Mouse (Mus musculus): Measurements from ENCODE around the gene Cox4i1. TPM values are rescaled to one million over a fixed set of nuclear protein-coding genes. Genes with fewer than 3 reads are reported as not detected.

The Cox4i1 gene
- total RNA-seq (2021) = 1,000 to 10,000 TPM; 1,023 to 1,088 TPM

GRCm38 (mm10) chr8:120667561-120668373, at the start of gene Cox4i1, which contains the start of gene Gm27021:
Cox4i1 (plus strand) TSS chr8:120668222.
Gm27021 (minus strand) TSS chr8:120668079.
- peak; percentile 84 to 90 for DNase-seq

- DNase-seq = peak; percentile 51 to 61
These were observed 48.5 kb upstream of the Cox4i1 start for GRCm38 (mm10) chr8:120619235-120620180.

DNA sequence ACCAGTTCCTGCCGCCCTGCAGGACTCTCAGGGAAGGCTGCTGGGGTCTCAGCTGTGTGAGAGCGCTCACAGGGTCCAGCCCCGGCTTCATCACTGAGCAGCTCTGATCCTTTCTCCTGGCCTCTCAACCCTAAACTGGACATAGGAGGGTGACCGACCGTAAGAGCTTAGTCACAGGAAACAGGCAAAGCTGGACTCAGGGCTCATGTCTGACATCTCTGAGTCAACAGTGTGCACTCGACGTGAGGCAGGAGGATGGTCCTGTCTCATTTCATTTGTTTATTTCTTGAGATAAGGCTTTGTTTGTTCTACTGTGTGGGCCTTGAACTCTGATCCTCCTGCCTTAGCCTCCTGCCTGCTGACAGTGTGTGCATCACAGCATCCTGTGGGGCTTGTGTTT, 47.6 kb upstream of the Cox4i1 start:
- DNase-seq = no peak

DNA sequence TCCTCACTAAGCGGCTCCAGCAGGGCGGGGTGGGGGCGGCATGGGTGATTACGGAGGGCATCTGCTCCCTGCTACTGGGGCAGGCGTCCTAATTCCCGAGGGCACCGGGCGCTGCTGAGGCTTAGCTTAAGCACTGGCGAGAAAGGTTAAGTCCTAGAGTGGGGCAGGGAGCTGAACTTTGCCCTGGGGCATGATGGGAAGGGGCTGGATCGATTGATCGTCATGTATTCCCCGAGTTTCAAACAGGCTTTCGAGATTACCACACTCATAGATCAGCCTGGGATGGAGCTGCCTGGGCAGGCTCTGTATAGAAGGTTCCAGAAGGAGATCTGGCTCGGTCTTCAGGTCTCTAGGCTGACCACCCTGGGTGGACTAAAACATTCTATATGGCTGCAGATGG, 45.9 kb upstream of the Cox4i1 start:
- no peak for DNase-seq

DNA sequence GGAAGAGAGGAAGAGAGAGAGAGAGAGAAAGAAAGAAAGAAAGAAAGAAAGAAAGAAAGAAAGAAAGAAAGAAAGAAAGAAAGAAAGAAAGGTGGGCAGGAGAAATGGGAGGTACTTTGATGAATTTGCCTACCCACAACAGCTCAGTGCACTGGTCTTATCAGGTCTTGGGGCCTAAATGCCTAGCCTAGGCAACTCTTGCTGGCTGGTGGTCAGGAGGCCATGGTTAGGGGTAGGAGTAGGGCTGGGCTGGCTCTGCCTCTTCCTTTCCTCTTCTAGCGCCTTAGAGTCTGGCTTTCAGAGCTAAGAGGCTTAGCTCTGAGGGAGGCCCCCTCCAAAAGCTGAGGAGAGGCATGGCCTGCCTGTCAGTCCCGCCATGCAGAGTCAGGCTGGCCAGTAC, 44.4 kb upstream of the Cox4i1 start:
- no peak for DNase-seq

- DNase-seq = no peak
These were observed 41.6 kb upstream of the Cox4i1 start for GRCm38 (mm10) chr8:120626461-120626860.

- peak in 1 of 2 experiments; percentile 61 for DNase-seq
These were observed 40.7 kb upstream of the Cox4i1 start for GRCm38 (mm10) chr8:120627298-120627697.

GRCm38 (mm10) chr8:120630031-120630430, 38.0 kb upstream of the Cox4i1 start:
- no peak for DNase-seq

DNA sequence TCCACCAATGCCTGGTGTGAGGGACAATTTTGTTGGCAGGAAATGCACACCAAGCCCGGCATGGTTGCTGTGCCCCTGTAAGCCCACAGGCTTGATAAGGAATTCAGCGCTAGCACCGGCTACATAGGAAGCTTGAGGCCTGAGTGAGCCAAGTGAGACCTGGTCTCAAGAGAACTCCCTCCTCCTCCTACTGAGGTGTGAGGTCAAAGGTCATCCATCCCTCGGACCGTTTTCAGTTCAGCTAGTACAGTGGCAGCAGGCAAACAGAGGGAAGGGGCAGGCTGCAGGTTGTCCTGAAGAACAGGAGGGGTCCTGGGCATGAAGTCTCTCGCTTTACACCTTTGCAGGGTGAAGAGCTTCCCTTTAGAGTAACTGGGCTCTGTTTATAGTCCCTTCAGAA, 37.2 kb upstream of the Cox4i1 start:
- DNase-seq = no peak

DNA sequence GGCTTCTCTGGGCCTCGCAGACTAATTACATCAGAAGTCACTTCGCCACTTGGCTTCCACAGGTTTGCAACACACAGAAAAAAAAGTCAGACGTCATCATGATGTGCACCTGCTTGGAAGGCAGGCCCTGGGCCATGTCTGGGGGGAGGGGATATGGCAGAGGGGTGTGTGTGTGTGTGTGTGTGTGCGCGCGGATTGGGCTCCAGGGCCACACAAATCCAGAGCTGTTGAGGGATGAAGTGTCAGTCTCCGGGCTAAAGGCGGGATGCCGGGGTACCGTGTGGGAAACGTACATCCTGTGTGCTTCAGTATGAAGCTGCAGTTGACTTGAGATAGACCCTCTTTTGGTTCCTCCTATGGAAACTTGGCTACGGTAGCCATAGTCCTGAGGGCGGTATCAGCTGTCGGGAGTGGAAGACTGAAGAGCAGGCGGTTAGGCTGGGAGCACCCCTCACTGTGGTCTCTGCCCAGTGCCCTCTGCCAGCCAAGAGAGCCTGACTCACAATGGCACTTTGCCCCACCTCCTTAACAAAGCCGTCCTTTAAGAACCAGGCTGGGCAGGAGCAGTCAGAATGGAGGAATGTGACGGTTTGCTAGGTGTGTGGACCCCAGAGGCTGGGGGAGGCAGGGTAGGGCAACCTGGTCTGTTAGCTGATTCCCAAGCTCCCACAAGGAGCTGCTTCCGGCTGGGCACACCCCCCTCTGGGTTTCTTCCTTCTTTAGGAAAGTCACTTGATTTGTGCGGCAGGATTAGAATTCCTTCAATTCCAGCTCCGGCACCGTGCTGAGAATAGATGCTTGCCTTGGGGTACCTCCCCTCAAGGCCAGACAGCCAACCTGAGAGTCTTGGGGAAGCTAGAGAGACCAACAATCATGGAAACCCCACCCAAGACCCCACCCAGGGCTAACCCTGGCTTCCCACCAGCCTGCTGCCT, 36.3 kb upstream of the Cox4i1 start:
- DNase-seq = no peak

DNA sequence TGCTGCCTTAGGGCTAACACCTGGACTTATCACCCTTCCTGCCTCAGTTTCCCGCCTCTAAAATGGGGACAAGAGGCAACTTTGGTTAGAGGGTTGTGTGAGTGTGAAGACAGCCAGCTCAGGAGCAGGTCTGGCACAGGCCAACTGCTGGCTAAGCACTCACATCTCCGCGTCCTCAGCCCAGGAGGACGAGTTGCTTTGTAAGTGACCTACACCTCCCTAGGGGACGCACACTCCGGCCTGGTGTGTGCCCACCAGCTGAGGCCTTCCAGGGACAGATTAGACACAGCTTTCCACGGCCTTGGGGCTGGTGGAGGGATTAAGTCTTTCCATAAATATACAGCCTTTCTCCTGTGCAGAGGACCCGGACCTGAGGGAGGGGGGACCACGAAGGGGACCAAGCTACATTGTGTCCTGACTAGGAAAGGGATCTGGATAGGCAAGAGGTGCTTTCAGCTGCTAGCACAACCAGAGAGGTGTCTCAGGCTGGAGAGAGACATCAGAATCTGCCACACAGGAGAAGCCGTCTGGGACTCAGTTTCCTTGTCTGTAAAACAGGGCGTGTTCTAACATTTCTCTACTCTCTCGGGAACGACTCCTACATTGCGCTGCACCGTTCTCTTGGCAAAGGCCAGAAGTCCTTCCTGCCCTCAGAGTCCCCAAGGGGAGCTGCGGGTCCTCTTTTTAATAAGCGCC, 34.9 kb upstream of the Cox4i1 start:
- no peak for DNase-seq

- DNase-seq = no peak
These were observed 34.3 kb upstream of the Cox4i1 start for GRCm38 (mm10) chr8:120633665-120634271.

DNA sequence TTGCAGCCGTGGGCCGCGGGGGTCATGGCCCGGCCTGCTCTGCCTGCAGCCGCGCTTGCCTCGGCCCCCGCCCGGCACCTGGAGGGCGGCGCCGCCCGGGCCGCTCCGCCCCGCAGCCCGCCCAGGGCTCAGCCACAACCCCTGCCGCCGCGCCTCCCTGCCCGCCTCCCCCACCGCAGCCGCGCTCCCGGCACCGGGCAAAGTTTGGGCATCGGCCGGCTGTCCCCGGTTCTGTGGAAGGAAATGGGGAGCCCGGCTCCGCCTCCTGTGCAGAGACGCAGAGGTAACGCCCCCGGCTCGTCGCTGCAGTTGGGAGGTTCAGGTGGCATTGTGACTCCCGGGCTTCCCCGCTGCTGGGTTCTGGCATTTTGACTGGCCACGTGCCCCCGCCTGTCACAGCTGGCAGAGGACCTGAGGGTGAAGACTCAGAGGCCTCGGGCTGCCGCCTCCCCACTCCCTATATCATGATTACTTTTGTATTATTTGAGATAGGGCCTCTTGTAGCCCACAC, 33.6 kb upstream of the Cox4i1 start:
- DNase-seq = peak; percentile 48

GRCm38 (mm10) chr8:120641245-120641644, 26.8 kb upstream of the Cox4i1 start:
- no peak for DNase-seq

DNA sequence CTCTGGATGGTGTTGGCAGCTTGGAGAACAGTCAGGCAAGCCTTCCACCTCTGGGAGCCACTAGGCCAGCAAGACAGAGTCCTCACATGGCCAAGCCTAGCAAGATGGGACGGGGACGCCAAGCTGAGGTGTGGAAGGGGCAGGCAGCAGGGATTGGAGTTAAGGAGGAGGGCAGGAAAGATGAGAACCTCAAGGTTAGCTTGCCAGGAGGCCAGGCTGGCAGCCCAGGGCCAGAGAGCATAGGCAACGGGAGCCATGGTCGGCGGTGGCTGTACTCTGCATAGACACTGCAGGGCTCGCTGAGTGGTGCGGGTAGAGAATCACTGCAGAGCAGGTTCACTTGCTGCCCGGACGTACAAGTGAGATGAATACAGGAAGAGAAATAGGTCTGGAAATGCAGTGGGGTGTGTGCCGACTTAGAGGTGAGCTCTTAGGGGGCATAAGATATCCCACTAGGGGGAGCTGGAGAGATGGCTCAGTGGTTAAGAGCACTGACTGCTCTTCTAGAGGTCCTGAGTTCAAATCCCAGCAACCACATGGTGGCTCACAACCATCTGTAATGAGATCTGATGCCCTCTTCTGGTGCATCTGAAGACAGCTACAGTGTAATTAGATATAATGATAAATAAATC, 25.9 kb upstream of the Cox4i1 start:
- DNase-seq = no peak

- peak; percentile 79 to 85 for DNase-seq
These were observed 23.4 kb upstream of the Cox4i1 start for GRCm38 (mm10) chr8:120644663-120645062.

DNA sequence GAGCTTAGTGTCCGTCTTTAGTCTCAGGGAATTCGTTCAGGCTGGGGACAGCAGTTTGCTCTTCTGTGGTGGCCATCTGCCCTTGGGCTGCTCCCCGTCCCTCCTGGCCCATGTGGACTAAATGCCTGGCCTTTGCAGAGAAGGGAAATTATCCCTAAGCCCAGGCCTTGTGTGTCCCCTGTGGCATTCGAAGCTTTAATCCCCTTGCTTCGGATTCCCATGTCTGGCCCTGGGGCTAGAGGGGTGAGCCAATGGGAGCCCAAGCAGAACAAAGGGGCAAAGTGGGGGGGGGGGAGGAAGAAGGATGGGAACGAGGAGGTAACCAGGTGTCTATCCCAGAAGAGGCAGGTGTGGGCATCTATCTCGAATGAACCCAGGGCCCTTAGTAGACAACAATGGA, 20.5 kb upstream of the Cox4i1 start, which contains the start of gene 1190005I06Rik:
TSS of gene 1190005I06Rik (minus strand) at position 101 of the 400 bp plus-strand sequence.
- no peak for DNase-seq

GRCm38 (mm10) chr8:120656322-120657052, 11.5 kb upstream of the Cox4i1 start:
- DNase-seq = no peak

- no peak for DNase-seq
These were observed 10.6 kb upstream of the Cox4i1 start for GRCm38 (mm10) chr8:120657415-120657814.

All from layer of hippocampus, postnatal 36 days (tissue).